Mouse (Mus musculus): Measurements from ENCODE around the gene Morc1. TPM values are rescaled to one million over a fixed set of nuclear protein-coding genes. Genes with fewer than 3 reads are reported as not detected.

Morc1 gene
- not detected for total RNA-seq (2022)

DNA sequence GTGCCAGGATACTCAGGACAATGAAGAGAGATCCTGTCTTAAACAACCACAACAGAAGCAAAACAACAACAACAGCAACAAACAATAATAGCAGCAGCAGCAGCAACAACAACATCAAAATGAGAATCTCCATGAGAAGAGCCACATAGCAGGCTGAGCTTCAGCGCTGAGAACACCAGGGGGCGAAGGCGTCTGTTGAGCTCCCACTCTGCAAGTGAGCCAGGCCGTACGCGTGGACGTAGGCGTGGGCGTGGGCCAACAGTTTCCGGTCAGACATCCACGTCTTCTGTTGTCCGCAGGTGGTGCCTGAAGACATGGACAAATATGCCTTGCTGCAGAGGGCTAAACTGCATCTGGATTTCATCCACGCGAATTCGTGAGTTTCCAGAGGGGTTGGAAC lies at the start of gene Morc1:
Gene Morc1 (plus strand): TSS at position 211 of the 400 bp plus-strand sequence.
- DNase-seq = no peak

- peak; percentile 8 for DNase-seq
Measured at GRCm38 (mm10) chr16:48383582-48384257, 47.3 kb upstream of the Morc1 start.

DNA sequence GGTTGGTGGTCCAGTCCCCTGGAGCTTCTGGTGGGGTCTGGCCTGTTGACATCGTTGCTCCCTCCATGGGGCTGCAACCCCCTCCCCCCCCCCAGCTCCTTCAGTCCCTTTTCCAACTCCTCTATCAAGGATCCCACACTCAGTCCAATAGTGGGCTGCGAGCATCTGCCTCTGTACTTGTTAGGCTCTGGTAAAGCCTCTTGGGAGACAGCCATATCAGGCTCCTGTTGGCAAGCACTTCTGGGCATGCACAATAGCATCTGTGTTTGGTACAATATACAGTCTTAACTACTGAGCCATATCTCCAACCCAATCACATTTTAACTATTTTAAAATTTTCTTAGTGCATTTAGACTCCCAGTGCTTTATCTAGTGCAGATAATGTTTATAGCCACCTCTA lies 44.1 kb upstream of the Morc1 start:
- DNase-seq = no peak

GRCm38 (mm10) chr16:48395278-48395677 lies 35.8 kb upstream of the Morc1 start:
- DNase-seq = no peak

GRCm38 (mm10) chr16:48402963-48403362 lies 28.1 kb upstream of the Morc1 start:
- DNase-seq = no peak

GRCm38 (mm10) chr16:48403423-48403822 lies 27.6 kb upstream of the Morc1 start:
- DNase-seq = no peak

DNA sequence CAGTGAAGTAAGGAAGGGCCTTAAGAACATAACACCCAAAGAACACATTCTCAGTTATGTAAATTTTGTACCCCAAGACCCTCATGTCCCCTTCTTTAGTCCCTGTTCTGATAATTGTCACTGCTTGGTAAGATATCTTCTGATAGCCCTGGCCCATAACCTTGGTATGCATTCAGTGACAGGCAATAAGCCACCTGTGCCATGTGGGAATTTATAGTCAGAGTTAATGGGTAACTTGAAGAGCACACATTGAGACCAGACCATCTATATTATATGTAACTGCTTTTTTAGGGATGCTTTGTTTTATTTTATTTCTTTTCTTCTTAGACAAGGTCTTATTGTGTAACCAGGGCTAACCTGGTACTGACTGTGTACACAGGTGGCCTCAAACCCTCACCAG lies 27.0 kb upstream of the Morc1 start:
- no peak for DNase-seq

GRCm38 (mm10) chr16:48405674-48406403 lies 25.2 kb upstream of the Morc1 start:
- peak; percentile 9 for DNase-seq

GRCm38 (mm10) chr16:48409580-48409979 lies 21.5 kb upstream of the Morc1 start:
- DNase-seq = peak; percentile 15

DNA sequence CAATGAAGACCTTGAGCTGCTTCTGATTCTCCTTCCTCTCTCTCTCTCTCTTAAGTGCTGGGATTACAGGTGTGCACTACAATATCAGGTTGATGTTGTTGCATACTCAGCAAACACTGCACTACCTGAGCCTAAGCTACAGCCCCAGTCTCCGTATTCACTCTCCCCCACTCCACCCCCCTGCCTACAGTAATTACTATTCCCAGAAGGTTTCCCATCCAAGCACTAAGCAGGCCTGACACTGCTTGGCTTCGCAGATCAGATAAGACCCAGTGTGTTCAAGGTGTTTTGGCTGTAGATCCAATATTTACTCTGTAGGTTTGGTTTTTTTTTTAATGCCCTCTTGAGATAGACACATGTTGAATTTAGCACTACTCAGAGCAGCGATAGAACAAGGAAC lies 20.9 kb upstream of the Morc1 start:
- DNase-seq = no peak

DNA sequence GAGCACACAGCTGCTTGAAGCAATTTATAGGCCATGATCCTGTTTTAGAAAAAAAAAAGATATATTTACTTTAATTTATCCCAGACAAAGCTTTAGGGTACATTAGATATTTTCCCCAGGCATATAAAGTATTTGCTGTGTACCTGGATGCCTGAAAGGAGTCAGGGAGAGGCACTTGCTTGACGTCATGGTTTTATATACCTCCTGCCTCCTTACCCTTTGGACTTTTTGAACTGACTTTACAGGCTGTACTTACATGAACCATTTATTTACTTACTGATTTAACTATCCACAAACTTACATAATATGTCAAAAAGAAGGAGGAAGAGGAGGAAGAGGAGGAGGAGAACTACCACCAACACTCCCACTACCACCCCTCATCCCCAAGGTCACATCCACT lies 18.8 kb upstream of the Morc1 start, which contains the start of gene Gm5485:
Gene Gm5485 (minus strand): TSS at position 171 of the 400 bp plus-strand sequence.
- no peak for DNase-seq

- no peak for DNase-seq
Measured at GRCm38 (mm10) chr16:48418557-48418956, 12.5 kb upstream of the Morc1 start.

- no peak for DNase-seq
Measured at GRCm38 (mm10) chr16:48419035-48419434, 12.0 kb upstream of the Morc1 start.

- DNase-seq = no peak
Measured at GRCm38 (mm10) chr16:48422501-48422900, 8.5 kb upstream of the Morc1 start.

DNA sequence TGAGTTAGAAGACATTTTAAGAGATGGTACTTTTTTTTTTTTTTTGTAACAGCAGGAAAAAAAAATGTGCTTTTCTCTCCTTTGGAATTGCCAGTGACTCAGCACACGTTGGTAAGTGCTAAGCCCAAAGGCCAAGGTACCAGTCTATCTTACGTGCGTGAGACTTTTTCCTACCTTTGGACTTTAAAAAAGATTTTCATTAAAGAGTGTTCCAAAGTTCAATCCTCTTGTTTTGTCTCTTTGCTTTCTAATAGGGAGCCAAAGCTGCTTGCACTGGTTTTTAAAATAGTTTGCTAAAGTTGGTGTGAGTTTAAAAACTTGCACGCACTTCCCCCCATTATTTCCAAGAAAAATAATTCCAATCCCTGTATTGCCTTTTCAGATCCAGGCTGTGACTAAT lies 7.0 kb upstream of the Morc1 start:
- no peak for DNase-seq

DNA sequence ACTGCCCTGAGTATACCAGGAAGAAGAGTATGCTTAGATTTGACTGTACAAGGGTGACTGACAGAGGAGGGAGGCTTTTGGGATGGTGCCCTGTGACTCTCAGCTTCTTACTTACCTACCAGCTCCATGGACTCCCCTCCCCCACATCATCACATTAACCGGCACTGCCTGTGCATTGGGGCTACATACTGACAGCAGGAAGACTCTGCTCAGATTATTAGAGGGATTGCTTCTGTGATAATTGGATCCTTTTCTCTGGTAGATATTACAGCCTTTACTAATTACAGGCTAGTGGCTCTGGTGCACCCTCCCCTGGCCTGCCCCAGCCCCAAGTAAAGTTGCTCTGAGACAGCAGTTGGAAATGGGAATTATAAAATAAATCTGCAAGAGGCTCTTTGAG lies 1.6 kb upstream of the Morc1 start:
- DNase-seq = no peak

- no peak for DNase-seq
Measured at GRCm38 (mm10) chr16:48435454-48435853, 4.4 kb downstream of the Morc1 start.

- no peak for DNase-seq
Measured at GRCm38 (mm10) chr16:48437476-48437875, 6.4 kb downstream of the Morc1 start.

- no peak for DNase-seq
Measured at GRCm38 (mm10) chr16:48444589-48444988, 13.6 kb downstream of the Morc1 start.

DNA sequence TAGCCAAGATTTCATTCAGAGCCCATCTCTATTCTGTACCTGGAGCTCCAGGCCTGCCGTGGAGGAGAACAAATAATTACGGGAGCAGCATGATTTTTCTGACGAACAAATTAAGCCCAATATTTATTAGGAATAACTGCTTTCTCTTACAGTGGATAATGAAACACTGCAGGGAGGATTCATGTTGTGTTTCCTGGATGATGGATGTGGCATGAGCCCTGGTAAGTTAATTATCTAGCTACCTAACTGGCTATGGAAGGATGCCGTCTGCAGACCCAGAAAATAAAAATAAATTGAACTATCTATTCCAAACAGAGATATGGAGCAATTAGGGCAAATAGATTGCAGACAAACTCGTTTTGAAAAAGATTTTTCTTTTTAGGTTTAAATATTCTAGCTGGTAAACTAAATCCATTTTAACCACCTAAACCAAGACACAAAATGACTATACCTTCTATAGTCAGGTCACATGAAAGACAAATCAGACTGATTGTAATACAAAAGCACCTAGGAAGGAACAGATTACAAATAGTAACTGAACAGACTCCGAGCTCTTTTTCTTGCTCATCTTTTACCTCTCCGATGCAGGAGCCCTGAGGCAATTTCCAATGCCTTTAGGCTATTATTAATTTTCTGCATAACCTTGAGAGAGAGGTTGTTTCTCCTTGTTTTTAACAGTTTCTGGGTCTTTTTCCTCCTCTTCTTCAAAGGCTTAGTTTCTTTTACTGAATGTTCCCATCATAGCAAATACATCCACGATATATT lies 15.3 kb downstream of the Morc1 start:
- no peak for DNase-seq

GRCm38 (mm10) chr16:48453264-48453663 lies 22.2 kb downstream of the Morc1 start:
- DNase-seq = no peak

DNA sequence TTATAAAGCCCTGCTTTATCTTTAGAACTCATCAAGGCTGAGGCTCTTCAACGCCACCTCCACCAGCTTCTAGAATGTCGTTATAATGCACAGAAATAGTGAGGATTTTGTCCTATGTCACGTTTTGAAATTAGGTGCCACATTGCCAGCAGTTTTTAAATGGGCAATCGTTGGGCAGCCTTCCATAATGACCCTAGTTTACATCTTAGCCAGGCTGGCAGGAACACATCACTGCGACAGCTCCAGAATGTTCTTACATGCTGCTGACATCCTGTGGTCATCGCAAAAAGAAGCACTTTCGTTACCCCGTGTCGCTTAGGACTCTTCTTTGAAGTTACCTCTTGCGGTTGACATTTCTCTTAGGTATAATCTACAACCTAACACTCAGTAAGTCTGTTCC lies 42.4 kb downstream of the Morc1 start:
- DNase-seq = no peak
